Mouse (Mus musculus) G1E (cell line): ENCODE data around the gene Taf1c.

Experiments used
- CTCF ChIP-seq: IDR thresholded peaks from 2 replicates; pipeline ENCODE4 v1.5.1; 2012; ENCODE audit warnings: low read depth, low read length, inconsistent platforms, mixed read lengths
- GATA2 ChIP-seq: IDR thresholded peaks from 2 replicates; pipeline ENCODE4 v1.6.1; 2012; ENCODE audit warnings: low read depth, low read length, inconsistent platforms, borderline replicate concordance
- TAL1 ChIP-seq: conservative IDR thresholded peaks from 2 replicates; pipeline ENCODE4 v1.6.1; 2012; ENCODE audit warnings: low read depth, low read length, inconsistent platforms, mixed read lengths

GRCm38 (mm10) chr8:119635958-119636357 is 30.9 kb upstream of the Taf1c start:
- TF ChIP-seq GATA2: no peak
- no peak for TF ChIP-seq TAL1
- TF ChIP-seq CTCF: no peak
